Mouse (Mus musculus) lung, postnatal 0 days (tissue): ENCODE results near the gene Nek8.

Experiments used
- CTCF ChIP-seq: IDR thresholded peaks from 2 replicates; pipeline ENCODE4 v1.5.1; 2016; ENCODE audit warnings: antibody characterized with exemption, mild to moderate bottlenecking
- EP300 ChIP-seq: IDR thresholded peaks from 2 replicates; pipeline ENCODE4 v1.6.1; 2016; ENCODE audit warnings: antibody characterized with exemption, mild to moderate bottlenecking, control low read depth

- TF ChIP-seq CTCF (peak; percentile 43), EP300 (no peak)
These were observed 30.3 kb downstream of the Nek8 start for GRCm38 (mm10) chr11:78146168-78146567.
